ENCODE assay signal across 11 mouse cellular contexts in genomic region chr7:4503100-4503499, GRCm38 (mm10). TPM values are rescaled to one million over a fixed set of nuclear protein-coding genes. Genes with fewer than 3 reads are reported as not detected.
A peak's percentile ranks its signal among the peaks of the same experiment; 100 is the strongest.
DNase-seq lines count a peak whose midpoint lies in the region; ATAC-seq and TF ChIP-seq lines count a peak whose summit lies in the region.
"Had no signal": no experiment of that assay in that cellular context is flagged by ENCODE, and none has a peak within 500 bp of the region (broad histone marks: within the 10 kb centered on the region; RNA-seq: fewer than 3 reads in every experiment).

No protein-coding gene starts in this region.

- TF ChIP-seq RAD21 in MEL (IDR thresholded peaks at IDR 0.05; ENCODE audit: low read depth, low read length) = no peak

- 0 out of 2 replicates have a peak overlapping the region, but pooled peaks have one; percentile 16 for H3K27ac ChIP-seq in gastrocnemius, adult 2 months
- peak overlapping the region; percentile 91 for H3K27ac ChIP-seq in kidney, embryonic 15.5 days
- H3K27ac ChIP-seq in kidney, adult 2 months (ENCODE audit: insufficient read depth, low read depth, low read length) = no peak overlapping the region
- H3K27ac ChIP-seq in MEL (ENCODE audit: control insufficient read depth, low read depth, low read length) = peak overlapping the region; percentile 87
- peak overlapping the region; percentile 86 for H3K27ac ChIP-seq in liver, embryonic 14.5 days
- H3K27ac ChIP-seq: forebrain, embryonic 12.5 days had no signal

- no peak for TF ChIP-seq EP300 in MEL (IDR thresholded peaks at IDR 0.05; ENCODE audit: low read depth in 1 of 2, low read length in 2 of 2)
- TF ChIP-seq EP300 in liver, embryonic 14.5 days (IDR thresholded peaks at IDR 0.05; ENCODE audit: low read depth) = no peak

- peak overlapping the region; percentile 95; the same call in 1 of the 2 replicates for H3K4me3 ChIP-seq in gastrocnemius, adult 2 months
- 0 out of 2 replicates have a peak overlapping the region, but pooled peaks have one; percentile 90 for H3K4me3 ChIP-seq in kidney, embryonic 15.5 days (replicated peaks)
- no peak overlapping the region for H3K4me3 ChIP-seq in kidney, adult 2 months (ENCODE audit: insufficient read depth, low read depth, low read length)
- 0 out of 4 replicates have a peak overlapping the region, but pooled peaks of 1 of the 2 experiments have one; percentile 10 for H3K4me3 ChIP-seq in MEL (ENCODE audit: control insufficient read depth in 1 of 2, insufficient read depth in 1 of 2, low read depth in 2 of 2, low read length in 2 of 2)
- no peak overlapping the region for H3K4me3 ChIP-seq in liver, embryonic 14.5 days (ENCODE audit: insufficient read depth in 1 of 2, low read depth in 2 of 2, low read length in 2 of 2)

- intact Hi-C loops in gastrocnemius, adult 2 months (cut with DNase I) = loop anchor here (10.0 kb wide), 1 partner anchor 1782 kb away; the partner anchor contains the start of gene Zfp667

- TF ChIP-seq POLR2A in kidney, adult 2 months (IDR thresholded peaks at IDR 0.05; ENCODE audit: low read depth, low read length) = no peak
- no peak for TF ChIP-seq POLR2A in MEL (IDR thresholded peaks at IDR 0.05; ENCODE audit: control insufficient read depth in 1 of 2, insufficient read depth in 1 of 2, low read depth in 1 of 2, low read length in 2 of 2, poor library complexity in 1 of 2)

- no peaks in the 10 kb centered on the region for H3K9me3 ChIP-seq in kidney, embryonic 15.5 days (replicated peaks)
- no peaks in the 10 kb centered on the region for H3K9me3 ChIP-seq in MEL (replicated peaks; ENCODE audit: insufficient read depth, low read length)
- H3K9me3 ChIP-seq in liver, embryonic 14.5 days (ENCODE audit: control insufficient read depth, low read length) = no peaks in the 10 kb centered on the region
- H3K9me3 ChIP-seq: forebrain, embryonic 12.5 days had no signal

- no peak overlapping the region for H3K9ac ChIP-seq in kidney, embryonic 15.5 days
- no peak overlapping the region for H3K9ac ChIP-seq in MEL (ENCODE audit: control insufficient read depth, low read depth, low read length, poor library complexity, severe bottlenecking)
- H3K9ac ChIP-seq in liver, embryonic 14.5 days (replicated peaks) = no peak overlapping the region

- 86% methylated on average over 4 of the region's 4 CpGs for WGBS in kidney, embryonic 15.5 days
- 83% methylated on average over 4 of the region's 4 CpGs for WGBS in kidney, adult 2 months
- WGBS in liver, embryonic 14.5 days (ENCODE audit: insufficient replicate concordance) = 67% methylated on average over 4 of the region's 4 CpGs

- no peak for TF ChIP-seq CTCF in gastrocnemius, adult 2 months (IDR thresholded peaks at IDR 0.05)
- TF ChIP-seq CTCF in kidney, adult 2 months (conservative IDR thresholded peaks at IDR 0.05; ENCODE audit: insufficient read depth, insufficient read length, low read depth, low read length) = no peak
- TF ChIP-seq CTCF in MEL (IDR thresholded peaks at IDR 0.05 in 2 of 3, conservative IDR thresholded peaks at IDR 0.05 in 1 of 3; ENCODE audit: control insufficient read depth in 1 of 3, insufficient read depth in 1 of 3, low read depth in 2 of 3, low read length in 3 of 3, poor library complexity in 1 of 3, severe bottlenecking in 1 of 3) = no peak
- TF ChIP-seq CTCF in liver, embryonic 14.5 days (IDR thresholded peaks at IDR 0.05; ENCODE audit: low read depth) = no peak

- no peak overlapping the region for H3K4me2 ChIP-seq in kidney, embryonic 15.5 days
- H3K4me2 ChIP-seq in liver, embryonic 14.5 days (ENCODE audit: low read depth) = peak overlapping the region; percentile 88

- no peak for DNase-seq in gastrocnemius, adult 2 months
- DNase-seq in gastrocnemius, adult 18-20 months (ENCODE audit: low spot score) = no peak
- no peak for DNase-seq in kidney, adult 2 months
- DNase-seq in MEL (ENCODE audit: low read depth, low spot score) = no peak
- no peak for DNase-seq in liver, embryonic 14.5 days (ENCODE audit: low read depth in 3 of 3, low spot score in 3 of 3)
- no peak for DNase-seq in B cell, adult 2 months
- DNase-seq in urinary bladder, postnatal 4 days (ENCODE audit: low spot score in 2 of 2) = no peak
- DNase-seq: thymus, postnatal 4 days had no signal

- ATAC-seq in kidney, embryonic 15.5 days (replicated peaks; ENCODE audit: low FRiP score) = no peak
- ATAC-seq in liver, embryonic 14.5 days (ENCODE audit: insufficient read depth) = no peak
- ATAC-seq: lung, postnatal 0 days had no signal

- peaks cover 36% of the 10 kb centered on the region for H3K79me2 ChIP-seq in MEL (ENCODE audit: control insufficient read depth, insufficient read depth, low read length, poor library complexity)

- H3K4me1 ChIP-seq in kidney, embryonic 15.5 days = peaks cover 43% of the 10 kb centered on the region
- H3K4me1 ChIP-seq in kidney, adult 2 months (ENCODE audit: control insufficient read depth, insufficient read depth, low read length) = peaks cover 13% of the 10 kb centered on the region; the same call in 1 of the 2 replicates
- peaks cover 10 to 40% of the 10 kb centered on the region in 2 experiments for H3K4me1 ChIP-seq in MEL (ENCODE audit: control insufficient read depth in 1 of 2, insufficient read depth in 2 of 2, low read length in 2 of 2)
- H3K4me1 ChIP-seq in liver, embryonic 14.5 days (replicated peaks; ENCODE audit: control insufficient read depth in 2 of 2, insufficient read depth in 2 of 2, low read length in 1 of 2) = peaks cover 23 to 40% of the 10 kb centered on the region in 2 experiments

- H3K36me3 ChIP-seq in kidney, embryonic 15.5 days = no peaks in the 10 kb centered on the region
- no peaks in the 10 kb centered on the region for H3K36me3 ChIP-seq in kidney, adult 2 months (ENCODE audit: control insufficient read depth, insufficient read depth, low read length)
- H3K36me3 ChIP-seq in MEL (ENCODE audit: control insufficient read depth in 1 of 2, insufficient read depth in 2 of 2, low read length in 2 of 2) = peaks cover 0 to 34% of the 10 kb centered on the region in 2 experiments; a peak in 2 of 4 replicates
- no peaks in the 10 kb centered on the region; the same call in 1 of the 2 replicates for H3K36me3 ChIP-seq in liver, embryonic 14.5 days (replicated peaks; ENCODE audit: control insufficient read depth, insufficient read depth, low read depth)
- H3K36me3 ChIP-seq: forebrain, embryonic 12.5 days had no signal

- H3K27me3 ChIP-seq in kidney, embryonic 15.5 days = no peaks in the 10 kb centered on the region
- no peaks in the 10 kb centered on the region for H3K27me3 ChIP-seq in kidney, adult 2 months (replicated peaks; ENCODE audit: control insufficient read depth, insufficient read depth, low read length)
- no peaks in the 10 kb centered on the region for H3K27me3 ChIP-seq in MEL (ENCODE audit: control insufficient read depth in 1 of 2, insufficient read depth in 2 of 2, low read length in 2 of 2)
- H3K27me3 ChIP-seq in liver, embryonic 14.5 days (ENCODE audit: control insufficient read depth, insufficient read depth, low read length) = no peaks in the 10 kb centered on the region
- H3K27me3 ChIP-seq: forebrain, embryonic 12.5 days had no signal

RNA-seq across cellular contexts. Expression of gene Ppp1r12c, which starts 1.6 kb away (rescaled TPM):
- 10 to 100 TPM; 17.8 to 24.8 TPM for total RNA-seq in gastrocnemius, adult 2 months (2021)
- 10 to 100 TPM; 15.5 to 19.0 TPM for total RNA-seq in gastrocnemius, adult 18-20 months (2021)
- 38.2 and 43.9 TPM in 2 replicates for polyA plus RNA-seq in kidney, embryonic 15.5 days (2015; fragmentation: Nextera tagmentation; extraction: Ambion mirVana)
- polyA plus RNA-seq in kidney, adult 2 months (2012; rRNA removed) = 31.0 and 33.0 TPM in 2 replicates
- 51.4 and 64.2 TPM in 2 replicates for total RNA-seq in MEL (2012; rRNA removed)
- 100 to 1,000 TPM in 1 of 2 experiments, not detected in 1; 153 TPM for polyA plus RNA-seq in MEL (2012; ENCODE audit: insufficient read depth in 1 of 2, insufficient read length in 2 of 2, low read depth in 1 of 2, low replicate concordance in 2 of 2, missing spikeins in 1 of 2)
- polyA plus RNA-seq in liver, embryonic 14.5 days (2012; rRNA removed) = 16.2 and 22.2 TPM in 2 replicates
- polyA plus RNA-seq in liver, embryonic 14.5 days (2014; fragmentation: Nextera tagmentation; extraction: Ambion mirVana) = 15.6 and 22.2 TPM in 2 replicates

RNA-seq across cellular contexts. Expression of gene Tnnt1, which starts 13.1 kb away (rescaled TPM):
- total RNA-seq in gastrocnemius, adult 2 months (2021) = 1,000 to 10,000 TPM in 1 of 2 experiments, 100 to 1,000 TPM in 1; 398 to 1,232 TPM
- total RNA-seq in gastrocnemius, adult 18-20 months (2021) = 100 to 1,000 TPM; 656 to 752 TPM
- 37.2 and 48.6 TPM in 2 replicates for polyA plus RNA-seq in kidney, embryonic 15.5 days (2015; fragmentation: Nextera tagmentation; extraction: Ambion mirVana)
- polyA plus RNA-seq in kidney, adult 2 months (2012; rRNA removed) = 0.39 and 3.9 TPM in 2 replicates
- total RNA-seq in MEL (2012; rRNA removed) = 5.0 and 5.4 TPM in 2 replicates
- 10 to 100 TPM in 1 of 2 experiments, not detected in 1; 16.4 TPM for polyA plus RNA-seq in MEL (2012; ENCODE audit: insufficient read depth in 1 of 2, insufficient read length in 2 of 2, low read depth in 1 of 2, low replicate concordance in 2 of 2, missing spikeins in 1 of 2)
- polyA plus RNA-seq in liver, embryonic 14.5 days (2012; rRNA removed) = 2.0 and 4.0 TPM in 2 replicates
- polyA plus RNA-seq in liver, embryonic 14.5 days (2014; fragmentation: Nextera tagmentation; extraction: Ambion mirVana) = 2.6 and 3.3 TPM in 2 replicates

RNA-seq across cellular contexts. Expression of gene Tnni3, which starts 20.9 kb away (rescaled TPM):
- total RNA-seq in gastrocnemius, adult 2 months (2021) = under 1 TPM in 1 of 2 experiments, not detected in 1; 0.41 TPM
- total RNA-seq in gastrocnemius, adult 18-20 months (2021) = not detected
- polyA plus RNA-seq in kidney, embryonic 15.5 days (2015; fragmentation: Nextera tagmentation; extraction: Ambion mirVana) = 6.6 and 6.9 TPM in 2 replicates
- 2.1 and 2.6 TPM in 2 replicates for polyA plus RNA-seq in kidney, adult 2 months (2012; rRNA removed)
- 281 and 353 TPM in 2 replicates for total RNA-seq in MEL (2012; rRNA removed)
- polyA plus RNA-seq in MEL (2012; ENCODE audit: insufficient read depth in 1 of 2, insufficient read length in 2 of 2, low read depth in 1 of 2, low replicate concordance in 2 of 2, missing spikeins in 1 of 2) = 100 to 1,000 TPM in 1 of 2 experiments, not detected in 1; 328 TPM
- 0.30 and 0.35 TPM in 2 replicates for polyA plus RNA-seq in liver, embryonic 14.5 days (2012; rRNA removed)
- polyA plus RNA-seq in liver, embryonic 14.5 days (2014; fragmentation: Nextera tagmentation; extraction: Ambion mirVana) = 0.45 TPM in 1 of 2 replicates, not detected in the other

RNA-seq across cellular contexts. Expression of gene Dnaaf3, which starts 29.2 kb away (rescaled TPM):
- not detected for total RNA-seq in gastrocnemius, adult 2 months (2021)
- total RNA-seq in gastrocnemius, adult 18-20 months (2021) = not detected
- polyA plus RNA-seq in kidney, embryonic 15.5 days (2015; fragmentation: Nextera tagmentation; extraction: Ambion mirVana) = 3.2 and 3.5 TPM in 2 replicates
- polyA plus RNA-seq in kidney, adult 2 months (2012; rRNA removed) = 1.3 and 1.4 TPM in 2 replicates
- 0.69 and 0.73 TPM in 2 replicates for total RNA-seq in MEL (2012; rRNA removed)
- 1 to 10 TPM in 1 of 2 experiments, not detected in 1; 2.9 TPM for polyA plus RNA-seq in MEL (2012; ENCODE audit: insufficient read depth in 1 of 2, insufficient read length in 2 of 2, low read depth in 1 of 2, low replicate concordance in 2 of 2, missing spikeins in 1 of 2)
- polyA plus RNA-seq in liver, embryonic 14.5 days (2012; rRNA removed) = 0.39 and 0.42 TPM in 2 replicates
- polyA plus RNA-seq in liver, embryonic 14.5 days (2014; fragmentation: Nextera tagmentation; extraction: Ambion mirVana) = 0.09 TPM in 1 of 2 replicates, not detected in the other

RNA-seq across cellular contexts. Expression of gene Eps8l1, which starts 42.6 kb away (rescaled TPM):
- total RNA-seq in gastrocnemius, adult 2 months (2021) = 1 to 10 TPM; 1.5 to 3.7 TPM
- 1 to 10 TPM; 1.9 to 3.5 TPM for total RNA-seq in gastrocnemius, adult 18-20 months (2021)
- 8.9 and 9.0 TPM in 2 replicates for polyA plus RNA-seq in kidney, embryonic 15.5 days (2015; fragmentation: Nextera tagmentation; extraction: Ambion mirVana)
- 10.6 and 12.7 TPM in 2 replicates for polyA plus RNA-seq in kidney, adult 2 months (2012; rRNA removed)
- 0.19 TPM in 1 of 2 replicates, not detected in the other for total RNA-seq in MEL (2012; rRNA removed)
- polyA plus RNA-seq in MEL (2012; ENCODE audit: insufficient read depth in 1 of 2, insufficient read length in 2 of 2, low read depth in 1 of 2, low replicate concordance in 2 of 2, missing spikeins in 1 of 2) = under 1 TPM in 1 of 2 experiments, not detected in 1; 0.01 TPM
- 1.0 and 1.6 TPM in 2 replicates for polyA plus RNA-seq in liver, embryonic 14.5 days (2012; rRNA removed)
- polyA plus RNA-seq in liver, embryonic 14.5 days (2014; fragmentation: Nextera tagmentation; extraction: Ambion mirVana) = 0.10 and 1.2 TPM in 2 replicates

Comparison
In these comparisons a context has a peak if more than half of its experiments do, and no peak if none do; other contexts are left out.
1. H3K4me3 ChIP-seq: peak in gastrocnemius, adult 2 months (single experiment) and kidney, embryonic 15.5 days (single experiment); none in kidney, adult 2 months (single experiment) and liver, embryonic 14.5 days (0 of 2).
2. RNA of gene Tnni3, which starts 20.9 kb away (polyA plus RNA-seq): 328 TPM in MEL; 6.6 to 6.9 TPM in kidney, embryonic 15.5 days, 2.1 to 2.6 TPM in kidney, adult 2 months and 0.30 to 0.45 TPM in liver, embryonic 14.5 days; every median in the first group is over 10 times any median in the second.